Mouse (Mus musculus): Measurements from ENCODE around the gene Mxi1.

The Mxi1 gene

DNA sequence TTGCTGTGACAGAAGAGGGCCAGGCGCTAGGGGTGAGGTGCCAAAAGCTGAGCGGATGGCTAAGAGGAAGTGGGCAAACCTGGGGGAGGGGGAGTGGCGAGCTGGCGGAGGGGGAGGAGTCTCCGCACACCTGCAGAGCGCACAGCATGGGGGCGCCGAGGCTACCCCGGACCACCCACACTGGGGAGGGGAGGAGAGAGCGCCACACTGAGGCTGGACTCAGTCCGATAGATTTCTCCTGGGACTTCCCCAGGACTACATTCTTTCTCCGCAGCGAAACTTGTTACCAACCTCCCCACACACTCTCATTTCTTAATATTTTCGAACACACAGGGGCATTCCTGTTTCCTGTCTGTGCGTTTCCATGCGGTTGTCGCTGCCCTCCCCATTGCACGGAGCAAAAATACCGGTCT is 113.0 kb downstream of the Mxi1 start:
- no peak for DNase-seq (ENCODE audit: low read depth, low spot score)

DNA sequence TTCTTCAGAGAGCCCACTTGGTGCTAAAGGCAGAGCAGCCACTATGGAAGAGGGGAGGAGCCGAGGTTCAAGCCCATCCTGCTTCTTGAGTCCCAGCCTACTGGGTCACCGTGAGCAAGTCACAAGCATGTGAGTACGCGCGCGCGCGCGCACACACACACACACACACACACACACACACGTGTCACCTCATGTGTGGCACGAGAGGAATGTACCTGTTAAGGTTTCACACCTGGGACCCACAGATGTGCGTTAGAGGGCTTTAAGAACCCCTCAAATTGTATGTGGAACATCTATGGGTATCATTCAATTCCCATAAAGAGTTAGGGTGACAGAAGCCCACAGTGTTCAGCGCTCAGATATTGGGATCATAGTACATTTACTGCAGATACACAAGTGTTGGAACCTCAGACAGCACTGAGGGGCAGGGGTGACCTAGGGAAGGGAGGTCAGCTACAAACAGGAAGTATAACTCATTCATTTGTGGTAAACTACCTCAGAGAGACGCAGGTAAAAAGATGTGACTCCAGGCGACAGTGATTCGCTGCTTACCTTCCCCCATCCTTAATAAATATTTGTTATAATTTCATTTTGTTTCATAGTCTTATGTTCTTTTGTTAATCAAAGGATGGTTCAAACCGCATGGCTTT is 113.6 kb downstream of the Mxi1 start:
- DNase-seq (ENCODE audit: low read depth, low spot score), result no peak

DNA sequence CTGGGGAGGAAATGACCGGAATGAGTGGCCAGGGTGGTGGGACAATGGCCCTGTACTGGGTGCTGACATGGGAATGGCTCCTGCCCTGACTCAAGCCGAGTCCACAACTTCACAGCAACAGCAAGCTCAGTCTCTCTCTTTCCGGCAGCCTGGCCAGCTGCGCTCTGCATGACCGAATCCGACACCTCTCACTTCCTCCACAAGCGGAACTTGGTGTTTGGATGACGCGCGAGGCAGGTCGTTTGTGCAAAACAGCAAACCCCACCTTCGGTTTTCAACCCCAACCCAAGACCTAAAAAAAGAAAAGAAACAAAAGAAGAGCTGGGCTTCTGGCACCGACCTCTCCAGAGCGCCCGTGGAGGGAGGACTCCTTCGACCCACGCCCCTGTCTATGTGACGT is 114.3 kb downstream of the Mxi1 start:
- no peak for DNase-seq (ENCODE audit: low read depth, low spot score)
